Mouse (Mus musculus): Measurements from ENCODE around the gene Tbc1d10b. TPM values are rescaled to one million over a fixed set of nuclear protein-coding genes. Genes with fewer than 3 reads are reported as not detected.

Tbc1d10b gene
- polyA plus RNA-seq, 1 experiment = 26.8 TPM

DNA sequence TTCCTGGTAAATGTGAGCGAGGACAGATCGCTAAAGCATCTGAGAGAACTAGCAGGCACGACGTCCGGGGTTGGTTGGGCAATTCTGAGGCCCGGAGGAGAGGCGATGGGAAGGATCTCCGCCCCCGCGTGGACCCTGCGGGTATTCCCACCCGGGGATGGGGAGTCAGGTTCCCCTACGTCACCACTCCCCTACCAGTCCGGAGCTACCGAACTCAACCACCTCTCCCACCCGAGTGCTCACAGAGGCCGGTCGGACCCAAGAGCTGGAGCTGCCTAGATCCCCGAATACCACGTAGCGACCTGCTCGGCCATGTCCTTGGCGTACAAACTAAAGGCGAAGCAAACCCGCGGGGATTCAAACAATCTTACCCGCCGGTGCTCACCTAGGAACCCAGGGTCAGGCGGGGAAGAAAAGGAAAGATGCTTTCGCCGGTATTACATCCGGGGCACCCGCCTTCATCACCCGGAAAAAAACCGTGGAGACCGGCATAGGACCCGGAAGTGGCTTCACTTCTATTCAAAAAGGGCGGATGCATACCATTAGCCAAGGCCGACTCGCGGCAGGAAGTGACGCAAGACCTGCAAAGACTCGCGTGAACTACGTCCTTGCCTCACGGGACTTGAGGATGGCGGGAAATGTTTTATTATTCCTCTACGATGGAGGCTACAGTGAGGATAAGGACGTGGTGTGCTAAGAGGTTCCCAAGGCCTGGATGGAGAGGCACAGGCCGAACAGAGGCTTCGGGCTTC is 12.5 kb downstream of the Tbc1d10b start, which contains the start of gene Cd2bp2:
Gene Cd2bp2 (minus strand): TSS at position 507 of the 752 bp plus-strand sequence.
- peak within 1 kb of the TSS; percentile 69 for H3K4me3 ChIP-seq (ENCODE audit: insufficient read depth, low read depth, low read length)
- H3K27ac ChIP-seq (ENCODE audit: insufficient read depth, low read depth, low read length) = peak within 1 kb of the TSS; percentile 49
- under 1% methylated on average over 51 of the region's 51 CpGs for WGBS
- TF ChIP-seq CTCF (conservative IDR thresholded peaks at IDR 0.05; ENCODE audit: insufficient read depth, insufficient read length, low read depth, low read length) (no peak), POLR2A (IDR thresholded peaks at IDR 0.05; ENCODE audit: low read depth, low read length) (no peak)
- peak; percentile 99 for DNase-seq
- no peaks in the 10 kb centered on the region for H3K27me3 ChIP-seq (replicated peaks; ENCODE audit: control insufficient read depth, insufficient read depth, low read length)
- no peaks in the 10 kb centered on the region for H3K36me3 ChIP-seq (ENCODE audit: control insufficient read depth, insufficient read depth, low read length)
- H3K4me1 ChIP-seq (ENCODE audit: control insufficient read depth, insufficient read depth, low read length) = peaks cover 12% of the 10 kb centered on the region

DNA sequence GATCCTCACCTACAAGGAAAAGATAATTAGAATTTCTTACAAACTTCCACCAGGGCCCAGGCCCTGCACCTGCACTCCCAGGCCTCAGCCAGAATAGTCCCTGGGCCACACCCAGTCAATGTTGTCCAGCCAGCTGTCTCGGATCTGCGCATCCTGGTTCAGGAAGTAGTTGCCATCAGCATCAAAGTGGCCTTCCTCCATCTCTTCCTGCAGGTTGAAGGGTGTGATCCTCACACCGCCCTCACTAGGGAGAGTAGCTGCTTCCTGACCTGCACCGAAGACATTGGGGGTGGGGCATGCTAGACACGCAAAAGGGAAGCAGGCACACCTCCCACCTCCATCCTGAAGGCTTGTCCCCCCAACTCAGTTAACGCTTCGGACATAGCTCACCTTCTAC is 13.6 kb downstream of the Tbc1d10b start:
- no peak overlapping the region for H3K27ac ChIP-seq (ENCODE audit: insufficient read depth, low read depth, low read length)
- no peaks in the 10 kb centered on the region for H3K36me3 ChIP-seq (ENCODE audit: control insufficient read depth, insufficient read depth, low read length)
- WGBS = 46% methylated on average over 7 of the region's 7 CpGs
- H3K4me1 ChIP-seq (ENCODE audit: control insufficient read depth, insufficient read depth, low read length) = peaks cover 12% of the 10 kb centered on the region
- no peak for DNase-seq
- H3K4me3 ChIP-seq (ENCODE audit: insufficient read depth, low read depth, low read length) = peak overlapping the region; percentile 69; the same call in 1 of the 2 replicates
- TF ChIP-seq POLR2A (IDR thresholded peaks at IDR 0.05; ENCODE audit: low read depth, low read length) (no peak), CTCF (conservative IDR thresholded peaks at IDR 0.05; ENCODE audit: insufficient read depth, insufficient read length, low read depth, low read length) (no peak)
- no peaks in the 10 kb centered on the region for H3K27me3 ChIP-seq (replicated peaks; ENCODE audit: control insufficient read depth, insufficient read depth, low read length)

DNA sequence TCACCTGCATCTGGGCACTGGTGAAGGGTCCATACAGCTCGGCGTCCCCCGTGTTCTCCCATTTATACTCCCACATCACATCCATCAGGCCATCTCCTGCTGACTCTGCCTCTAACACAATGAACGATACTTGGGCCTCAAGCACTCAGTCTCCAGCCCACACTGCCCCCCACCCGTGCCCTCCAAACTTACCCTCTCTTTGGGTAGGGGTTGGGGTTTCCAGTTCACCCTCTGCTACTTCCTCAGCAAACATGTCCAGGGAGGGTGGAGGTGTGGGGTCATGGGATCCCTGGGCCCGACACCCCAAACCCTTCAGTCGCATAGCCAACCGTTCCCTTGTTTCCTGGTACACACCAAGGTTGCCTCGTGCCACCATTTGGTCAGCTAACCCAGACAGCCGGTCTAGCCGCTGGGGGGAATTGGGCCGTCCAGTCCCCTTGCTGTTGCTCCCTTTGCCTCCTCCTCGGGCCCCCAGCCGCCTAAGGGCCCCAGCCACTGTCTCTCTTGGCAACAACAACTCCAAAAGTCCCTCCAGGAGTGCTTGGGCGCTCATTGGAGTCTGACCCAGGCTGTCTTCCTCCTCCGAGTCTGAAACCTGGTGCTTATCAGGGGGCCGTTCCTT is 14.1 kb downstream of the Tbc1d10b start:
- TF ChIP-seq POLR2A (IDR thresholded peaks at IDR 0.05; ENCODE audit: low read depth, low read length) (no peak), CTCF (conservative IDR thresholded peaks at IDR 0.05; ENCODE audit: insufficient read depth, insufficient read length, low read depth, low read length) (no peak)
- Histone ChIP-seq H3K36me3 (ENCODE audit: control insufficient read depth, insufficient read depth, low read length) (no peaks in the 10 kb centered on the region), H3K4me1 (ENCODE audit: control insufficient read depth, insufficient read depth, low read length) (peaks cover 12% of the 10 kb centered on the region), H3K4me3 (ENCODE audit: insufficient read depth, low read depth, low read length) (no peak overlapping the region), H3K27me3 (replicated peaks; ENCODE audit: control insufficient read depth, insufficient read depth, low read length) (no peaks in the 10 kb centered on the region), H3K27ac (ENCODE audit: insufficient read depth, low read depth, low read length) (no peak overlapping the region)
- 82% methylated on average over 17 of the region's 17 CpGs for WGBS
- no peak for DNase-seq

DNA sequence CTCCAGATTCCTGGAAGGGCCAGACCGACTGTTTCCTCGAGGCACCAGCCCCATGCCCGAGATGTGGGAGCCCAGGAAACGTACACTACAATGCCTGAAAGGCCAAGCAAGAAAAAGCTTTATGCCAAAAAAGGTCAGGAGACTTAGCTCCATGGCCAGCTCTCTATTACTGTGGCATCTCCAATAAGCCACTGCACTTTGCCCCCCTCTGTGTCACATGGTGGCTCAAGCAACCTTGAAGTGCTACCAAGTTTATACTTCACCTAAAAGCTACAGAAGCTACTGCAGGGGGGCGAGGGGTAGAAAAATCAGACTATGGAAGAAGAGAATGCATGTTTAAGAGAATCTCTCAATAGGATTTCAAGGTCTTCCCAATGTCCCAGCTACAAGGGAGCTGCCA is 15.3 kb downstream of the Tbc1d10b start:
- no peaks in the 10 kb centered on the region for H3K36me3 ChIP-seq (ENCODE audit: control insufficient read depth, insufficient read depth, low read length)
- no peak for TF ChIP-seq POLR2A (IDR thresholded peaks at IDR 0.05; ENCODE audit: low read depth, low read length)
- TF ChIP-seq CTCF (conservative IDR thresholded peaks at IDR 0.05; ENCODE audit: insufficient read depth, insufficient read length, low read depth, low read length) = no peak
- DNase-seq = peak; percentile 84
- 61% methylated on average over 5 of the region's 5 CpGs for WGBS
- H3K27me3 ChIP-seq (replicated peaks; ENCODE audit: control insufficient read depth, insufficient read depth, low read length) = no peaks in the 10 kb centered on the region
- H3K27ac ChIP-seq (ENCODE audit: insufficient read depth, low read depth, low read length) = peak overlapping the region; percentile 81; the same call in 1 of the 2 replicates
- H3K4me3 ChIP-seq (ENCODE audit: insufficient read depth, low read depth, low read length) = peak overlapping the region; percentile 23; the same call in 1 of the 2 replicates
- peaks cover 12% of the 10 kb centered on the region for H3K4me1 ChIP-seq (ENCODE audit: control insufficient read depth, insufficient read depth, low read length)

DNA sequence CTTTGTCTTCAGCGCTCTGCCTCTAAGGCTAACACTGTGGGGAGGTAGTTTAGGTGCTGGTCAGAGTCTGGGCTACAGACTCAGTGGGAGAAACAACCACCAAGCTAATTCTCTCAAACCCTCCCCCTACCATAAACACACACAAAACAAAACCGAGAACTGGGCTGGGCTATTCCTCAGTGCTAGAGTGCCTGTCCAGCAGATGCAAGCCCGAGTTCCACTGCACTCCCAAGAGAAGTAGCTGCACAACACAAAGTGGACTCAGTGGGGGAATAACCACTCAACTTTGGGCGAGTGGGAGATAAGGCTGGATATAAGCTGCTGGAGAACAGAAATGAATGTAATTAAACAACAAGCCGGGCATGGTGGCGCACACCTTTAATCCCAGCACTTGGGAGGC is 17.6 kb downstream of the Tbc1d10b start:
- no peak for DNase-seq
- Histone ChIP-seq H3K27me3 (replicated peaks; ENCODE audit: control insufficient read depth, insufficient read depth, low read length) (no peaks in the 10 kb centered on the region), H3K27ac (ENCODE audit: insufficient read depth, low read depth, low read length) (no peak overlapping the region), H3K36me3 (ENCODE audit: control insufficient read depth, insufficient read depth, low read length) (no peaks in the 10 kb centered on the region), H3K4me3 (ENCODE audit: insufficient read depth, low read depth, low read length) (no peak overlapping the region), H3K4me1 (ENCODE audit: control insufficient read depth, insufficient read depth, low read length) (peaks cover 9% of the 10 kb centered on the region)
- 78% methylated on average over 6 of the region's 6 CpGs for WGBS
- TF ChIP-seq CTCF (conservative IDR thresholded peaks at IDR 0.05; ENCODE audit: insufficient read depth, insufficient read length, low read depth, low read length) (no peak), POLR2A (IDR thresholded peaks at IDR 0.05; ENCODE audit: low read depth, low read length) (no peak)

DNA sequence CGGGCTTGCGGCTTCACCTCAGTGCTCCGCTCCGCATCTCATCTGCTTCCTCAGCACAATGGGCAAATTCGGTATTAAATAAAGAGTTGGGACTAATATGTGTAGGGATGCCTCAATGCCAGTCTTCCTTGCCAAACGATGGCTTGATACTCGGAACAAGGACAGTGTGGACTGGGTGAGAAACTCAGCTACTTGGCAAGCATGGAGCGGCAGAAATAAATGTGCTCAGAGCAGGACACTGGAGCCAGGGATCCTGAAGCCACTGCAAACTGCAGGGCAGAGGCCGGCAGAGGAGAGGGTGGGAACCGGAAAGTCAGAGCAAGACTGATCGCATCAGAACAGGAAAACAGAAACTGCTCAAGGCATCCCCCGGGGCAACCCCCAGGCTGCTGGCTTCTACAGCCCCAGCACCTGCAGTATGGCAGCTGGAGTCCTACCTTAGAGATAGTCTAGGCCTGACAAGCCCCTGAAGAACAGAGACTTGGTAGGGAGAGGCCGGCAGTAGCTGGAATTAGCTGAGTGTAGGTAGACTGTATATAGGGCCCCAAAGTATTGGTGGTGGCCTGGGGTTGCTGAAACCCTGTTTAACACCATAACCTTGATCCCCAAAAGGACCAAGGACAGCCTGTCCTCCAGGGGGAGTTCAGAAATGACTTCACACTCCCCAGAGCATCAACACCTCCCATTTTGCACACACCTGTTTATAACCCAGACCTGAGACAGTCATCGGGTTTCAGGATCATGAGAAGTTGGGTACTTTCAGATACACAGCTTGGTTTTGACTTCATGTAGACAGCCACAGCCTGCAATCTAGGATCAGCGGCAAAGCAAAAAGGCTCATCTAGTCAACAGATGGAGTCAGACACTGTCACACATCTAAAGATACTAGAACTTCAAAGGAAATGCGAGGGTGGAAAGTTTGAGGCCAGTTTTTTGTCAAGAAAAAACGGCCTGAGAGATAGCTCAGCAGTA is 19.7 kb downstream of the Tbc1d10b start:
- no peaks in the 10 kb centered on the region for H3K36me3 ChIP-seq (ENCODE audit: control insufficient read depth, insufficient read depth, low read length)
- no peak overlapping the region for H3K4me3 ChIP-seq (ENCODE audit: insufficient read depth, low read depth, low read length)
- DNase-seq = no peak
- peaks cover 3% of the 10 kb centered on the region; the same call in 1 of the 2 replicates for H3K4me1 ChIP-seq (ENCODE audit: control insufficient read depth, insufficient read depth, low read length)
- TF ChIP-seq POLR2A (IDR thresholded peaks at IDR 0.05; ENCODE audit: low read depth, low read length) (no peak), CTCF (conservative IDR thresholded peaks at IDR 0.05; ENCODE audit: insufficient read depth, insufficient read length, low read depth, low read length) (no peak)
- H3K27me3 ChIP-seq (replicated peaks; ENCODE audit: control insufficient read depth, insufficient read depth, low read length) = no peaks in the 10 kb centered on the region
- no peak overlapping the region for H3K27ac ChIP-seq (ENCODE audit: insufficient read depth, low read depth, low read length)
- WGBS = 73% methylated on average over 17 of the region's 17 CpGs
